Mouse (Mus musculus) hindbrain, embryonic 16.5 days (tissue): ENCODE results near the gene Ttpal. TPM values are rescaled to one million over a fixed set of nuclear protein-coding genes. Genes with fewer than 3 reads are reported as not detected.

ENCODE experiments used
- ATAC-seq: fragments of 200-750 bp; cut with Nextera tagmentation; 2 replicates; pipeline ENCODE4 v1.8.0; 2017; ENCODE audit warnings: moderate TSS enrichment, moderate library complexity
- H3K27ac ChIP-seq: fragments of 300-500 bp; sonication (generic); 2 replicates; pipeline ENCODE4 v1.5.1; 2014; ENCODE audit warnings: low read depth, mild to moderate bottlenecking, control low read depth, low read length, moderate library complexity
- H3K27me3 ChIP-seq: fragments of 300-500 bp; sonication (generic); replicated peaks from 2 replicates; pipeline ENCODE4 v1.6.1; 2014; ENCODE audit warnings: low read length; ENCODE audit not compliant: control insufficient read depth, insufficient read depth
- H3K36me3 ChIP-seq: fragments of 300-500 bp; sonication (generic); 2 replicates; pipeline ENCODE4 v1.6.1; 2014; ENCODE audit warnings: mild to moderate bottlenecking, low read length, moderate library complexity, mixed read lengths; ENCODE audit not compliant: control insufficient read depth, insufficient read depth
- H3K4me1 ChIP-seq: fragments of 300-500 bp; sonication (generic); 2 replicates; pipeline ENCODE4 v1.6.1; 2014; ENCODE audit warnings: low read depth, low read length; ENCODE audit not compliant: control insufficient read depth, insufficient read depth
- H3K4me2 ChIP-seq: fragments of 300-500 bp; sonication (generic); 2 replicates; pipeline ENCODE4 v1.6.1; 2014; ENCODE audit warnings: mild to moderate bottlenecking, low read length, control low read depth, moderate library complexity
- H3K4me3 ChIP-seq: fragments of 300-500 bp; sonication (generic); 2 replicates; pipeline ENCODE4 v1.5.1; 2014; ENCODE audit warnings: mild to moderate bottlenecking, low read length, control low read depth, moderate library complexity
- H3K9ac ChIP-seq: fragments of 300-500 bp; sonication (generic); 2 replicates; pipeline ENCODE4 v1.6.1; 2014; ENCODE audit warnings: low read depth, mild to moderate bottlenecking, control low read depth, low read length, moderate library complexity
- H3K9me3 ChIP-seq: fragments of 300-500 bp; sonication (generic); 2 replicates; pipeline ENCODE4 v1.6.1; 2014; ENCODE audit warnings: mild to moderate bottlenecking, low read length, moderate library complexity; ENCODE audit not compliant: control insufficient read depth
- WGBS: fragments of 180-500 bp; shearing (Covaris S2); extraction: QIAGEN DNeasy Blood & Tissue Kit; methylation state at CpG from one replicate; pipeline ENCODE4 v1.1.7; 2014; 5-methylcytosine and 5-hydroxymethylcytosine counted together
- polyA plus RNA-seq: library from polyadenylated mRNA; unstranded; fragments of >200 nt; fragmentation: Nextera tagmentation; extraction: Ambion mirVana; gene quantifications from 2 replicates; pipeline ENCODE4 v1.2.1, GENCODE M21; 2015

Gene Ttpal
- polyA plus RNA-seq, 1 experiment from 2014 or later, result 37.6 TPM

GRCm38 (mm10) chr2:163564646-163565045, 37.5 kb upstream of the Ttpal start:
- H3K9ac ChIP-seq, result no peak overlapping the region
- WGBS, result 33% methylated on average over 8 of the region's 8 CpGs
- H3K36me3 ChIP-seq, result no peaks in the 10 kb centered on the region
- H3K27ac ChIP-seq, result no peak overlapping the region
- peaks cover 3% of the 10 kb centered on the region; the same call in 1 of the 2 replicates for H3K4me1 ChIP-seq
- ATAC-seq, result no peak
- no peaks in the 10 kb centered on the region for H3K9me3 ChIP-seq
- no peak overlapping the region for H3K4me2 ChIP-seq
- H3K4me3 ChIP-seq, result no peak overlapping the region
- H3K27me3 ChIP-seq, result no peaks in the 10 kb centered on the region

- H3K36me3 ChIP-seq, result no peaks in the 10 kb centered on the region
- no peaks in the 10 kb centered on the region for H3K9me3 ChIP-seq
- WGBS, result 85% methylated on average over 3 of the region's 3 CpGs
- no peak overlapping the region for H3K9ac ChIP-seq
- no peak for ATAC-seq
- no peaks in the 10 kb centered on the region for H3K4me1 ChIP-seq
- no peak overlapping the region for H3K4me3 ChIP-seq
- no peak overlapping the region for H3K4me2 ChIP-seq
- no peaks in the 10 kb centered on the region for H3K27me3 ChIP-seq
- no peak overlapping the region for H3K27ac ChIP-seq
Measured at GRCm38 (mm10) chr2:163574321-163574720, 27.8 kb upstream of the Ttpal start.

GRCm38 (mm10) chr2:163575248-163575647, 26.9 kb upstream of the Ttpal start:
- no peak for ATAC-seq
- Histone ChIP-seq H3K4me3 (no peak overlapping the region), H3K9me3 (no peaks in the 10 kb centered on the region), H3K27me3 (no peaks in the 10 kb centered on the region), H3K9ac (no peak overlapping the region), H3K4me1 (no peaks in the 10 kb centered on the region), H3K4me2 (no peak overlapping the region), H3K27ac (no peak overlapping the region), H3K36me3 (no peaks in the 10 kb centered on the region)
- 34% methylated on average over 11 of the region's 11 CpGs for WGBS

GRCm38 (mm10) chr2:163577986-163578385, 24.1 kb upstream of the Ttpal start:
- Histone ChIP-seq H3K4me1 (no peaks in the 10 kb centered on the region), H3K27me3 (no peaks in the 10 kb centered on the region), H3K36me3 (no peaks in the 10 kb centered on the region), H3K27ac (no peak overlapping the region), H3K9me3 (no peaks in the 10 kb centered on the region), H3K4me3 (no peak overlapping the region), H3K4me2 (no peak overlapping the region), H3K9ac (no peak overlapping the region)
- ATAC-seq, result no peak
- 82% methylated on average over 2 of the region's 2 CpGs for WGBS

GRCm38 (mm10) chr2:163580069-163580945, 21.8 kb upstream of the Ttpal start:
- no peaks in the 10 kb centered on the region for H3K4me1 ChIP-seq
- no peak overlapping the region for H3K9ac ChIP-seq
- ATAC-seq, result no peak
- H3K4me3 ChIP-seq, result no peak overlapping the region
- H3K9me3 ChIP-seq, result no peaks in the 10 kb centered on the region
- H3K27me3 ChIP-seq, result no peaks in the 10 kb centered on the region
- no peak overlapping the region for H3K27ac ChIP-seq
- WGBS, result 83% methylated on average over 13 of the region's 13 CpGs
- H3K36me3 ChIP-seq, result no peaks in the 10 kb centered on the region
- no peak overlapping the region for H3K4me2 ChIP-seq

GRCm38 (mm10) chr2:163583226-163584087, 18.7 kb upstream of the Ttpal start:
- H3K4me1 ChIP-seq, result no peaks in the 10 kb centered on the region
- no peak for ATAC-seq
- H3K4me2 ChIP-seq, result no peak overlapping the region
- H3K4me3 ChIP-seq, result no peak overlapping the region
- H3K9me3 ChIP-seq, result no peaks in the 10 kb centered on the region
- no peaks in the 10 kb centered on the region for H3K27me3 ChIP-seq
- 0 out of 2 replicates have a peak overlapping the region, but pooled peaks have one; percentile 37 for H3K27ac ChIP-seq
- H3K36me3 ChIP-seq, result no peaks in the 10 kb centered on the region
- WGBS, result 79% methylated on average over 10 of the region's 10 CpGs
- no peak overlapping the region for H3K9ac ChIP-seq

- no peaks in the 10 kb centered on the region for H3K36me3 ChIP-seq
- 68% methylated on average over 10 of the region's 10 CpGs for WGBS
- no peak for ATAC-seq
Measured at GRCm38 (mm10) chr2:163584088-163584426, 18.1 kb upstream of the Ttpal start.

GRCm38 (mm10) chr2:163586384-163587261, 15.5 kb upstream of the Ttpal start:
- Histone ChIP-seq H3K36me3 (no peaks in the 10 kb centered on the region), H3K27me3 (no peaks in the 10 kb centered on the region), H3K4me2 (no peak overlapping the region), H3K9ac (no peak overlapping the region), H3K4me1 (no peaks in the 10 kb centered on the region), H3K4me3 (no peak overlapping the region), H3K9me3 (no peaks in the 10 kb centered on the region), H3K27ac (no peak overlapping the region)
- 47% methylated on average over 19 of the region's 19 CpGs for WGBS
- ATAC-seq, result no peak

More at GRCm38 (mm10) chr2:163584088-163584426, 18.1 kb upstream of the Ttpal start:
- H3K4me1 ChIP-seq, result no peaks in the 10 kb centered on the region
- no peak overlapping the region for H3K4me3 ChIP-seq
- H3K9ac ChIP-seq, result no peak overlapping the region
- no peak overlapping the region for H3K4me2 ChIP-seq
- no peaks in the 10 kb centered on the region for H3K27me3 ChIP-seq
- 0 out of 2 replicates have a peak overlapping the region, but pooled peaks have one; percentile 37 for H3K27ac ChIP-seq
- H3K9me3 ChIP-seq, result no peaks in the 10 kb centered on the region
